Mouse (Mus musculus): ENCODE measurements around the gene Cpne1.

- TF ChIP-seq GATA1 (IDR thresholded peaks at IDR 0.05; ENCODE audit: borderline replicate concordance, low read length) (no peak), FLI1 (IDR thresholded peaks at IDR 0.05; ENCODE audit: low read length) (no peak)
Measured at GRCm38 (mm10) chr2:156145486-156146130, 33.8 kb upstream of the Cpne1 start.

All from megakaryocyte, embryonic 14.5 days (primary cell).